Comparison of ENCODE assay signal across 18 mouse cellular contexts in the genomic region with DNA sequence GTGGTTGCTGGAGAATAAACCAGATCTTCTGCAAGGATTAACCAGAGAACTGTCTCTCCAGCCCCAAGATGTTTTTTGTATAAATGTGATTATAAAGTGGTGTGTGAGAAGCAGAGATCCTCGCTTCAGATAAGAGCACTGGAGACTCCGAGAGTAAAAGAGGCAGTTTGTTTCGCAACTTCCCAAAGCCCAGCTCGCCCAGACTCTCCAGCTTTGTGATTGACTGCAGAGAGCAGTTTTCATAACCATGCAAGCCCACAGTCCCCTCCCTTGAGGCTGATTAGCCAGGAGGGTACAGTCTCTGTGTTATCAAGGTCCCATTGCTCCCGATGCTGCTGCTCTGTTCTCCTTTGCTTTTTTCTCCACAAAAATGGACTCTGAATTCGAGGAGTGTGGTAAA. TPM values are rescaled to one million over a fixed set of nuclear protein-coding genes. Genes with fewer than 3 reads are reported as not detected.
DNase-seq lines count a peak whose midpoint lies in the region; ATAC-seq and TF ChIP-seq lines count a peak whose summit lies in the region.
"Had no signal": no experiment of that assay in that cellular context is flagged by ENCODE, and none has a peak within 500 bp of the region (broad histone marks: within the 10 kb centered on the region; RNA-seq: fewer than 3 reads in every experiment).

No protein-coding gene starts in this region.

- no peaks in the 10 kb centered on the region for H3K27me3 ChIP-seq in heart, embryonic 12.5 days (replicated peaks)
- no peaks in the 10 kb centered on the region for H3K27me3 ChIP-seq in liver, embryonic 16.5 days (ENCODE audit: control insufficient read depth, insufficient read depth, low read depth, low read length)
- H3K27me3 ChIP-seq in midbrain, postnatal 0 days (ENCODE audit: insufficient read depth, low read length), result no peaks in the 10 kb centered on the region
- H3K27me3 ChIP-seq: forebrain, embryonic 12.5 days; lung, embryonic 15.5 days; midbrain, embryonic 13.5 days had no signal

- WGBS in heart, embryonic 12.5 days, result 66% methylated on average over 6 of the region's 6 CpGs
- WGBS in liver, embryonic 16.5 days (ENCODE audit: insufficient replicate concordance), result 9% methylated on average over 6 of the region's 6 CpGs
- WGBS in midbrain, postnatal 0 days, result 90% methylated on average over 6 of the region's 6 CpGs

- peak overlapping the region; percentile 42; the same call in 1 of the 2 replicates for H3K9ac ChIP-seq in heart, embryonic 12.5 days
- H3K9ac ChIP-seq in liver, embryonic 16.5 days (ENCODE audit: low read depth, low read length), result peak overlapping the region; percentile 15; the same call in 1 of the 2 replicates
- no peak overlapping the region for H3K9ac ChIP-seq in midbrain, postnatal 0 days (replicated peaks; ENCODE audit: low read length, poor library complexity, severe bottlenecking)
- H3K9ac ChIP-seq: forebrain, embryonic 12.5 days; lung, embryonic 15.5 days; midbrain, embryonic 13.5 days had no signal

- peaks cover 8% of the 10 kb centered on the region for H3K4me1 ChIP-seq in heart, embryonic 12.5 days (replicated peaks)
- peaks cover 17% of the 10 kb centered on the region for H3K4me1 ChIP-seq in liver, embryonic 16.5 days (ENCODE audit: control insufficient read depth, low read depth, low read length)
- peaks cover 6% of the 10 kb centered on the region for H3K4me1 ChIP-seq in midbrain, postnatal 0 days (ENCODE audit: insufficient read depth, low read length)

- no peak for ATAC-seq in heart, embryonic 12.5 days (ENCODE audit: insufficient number of reproducible peaks, low FRiP score)
- ATAC-seq in liver, embryonic 16.5 days (ENCODE audit: low read depth), result no peak
- ATAC-seq in midbrain, postnatal 0 days (ENCODE audit: low FRiP score), result no peak
- ATAC-seq: midbrain, embryonic 13.5 days had no signal

- no peaks in the 10 kb centered on the region for H3K9me3 ChIP-seq in heart, embryonic 12.5 days (replicated peaks)
- H3K9me3 ChIP-seq in liver, embryonic 16.5 days (replicated peaks; ENCODE audit: control insufficient read depth, low read length), result no peaks in the 10 kb centered on the region
- no peaks in the 10 kb centered on the region for H3K9me3 ChIP-seq in midbrain, postnatal 0 days (ENCODE audit: low read length)
- H3K9me3 ChIP-seq: forebrain, embryonic 12.5 days; lung, embryonic 15.5 days; midbrain, embryonic 13.5 days had no signal

- H3K4me2 ChIP-seq in heart, embryonic 12.5 days, result no peak overlapping the region
- peak overlapping the region; percentile 32 for H3K4me2 ChIP-seq in liver, embryonic 16.5 days (ENCODE audit: low read depth, low read length)
- no peak overlapping the region for H3K4me2 ChIP-seq in midbrain, postnatal 0 days (ENCODE audit: low read depth, low read length, poor library complexity, severe bottlenecking)
- H3K4me2 ChIP-seq: forebrain, embryonic 12.5 days; lung, embryonic 15.5 days; midbrain, embryonic 13.5 days had no signal

- H3K27ac ChIP-seq in heart, embryonic 12.5 days (ENCODE audit: poor library complexity, severe bottlenecking), result no peak overlapping the region
- H3K27ac ChIP-seq in liver, embryonic 16.5 days (ENCODE audit: low read length), result peak overlapping the region; percentile 54
- H3K27ac ChIP-seq in midbrain, postnatal 0 days (ENCODE audit: low read depth, low read length), result no peak overlapping the region
- H3K27ac ChIP-seq: forebrain, embryonic 12.5 days; lung, embryonic 15.5 days; midbrain, embryonic 13.5 days had no signal

- no peak overlapping the region for H3K4me3 ChIP-seq in heart, embryonic 12.5 days
- no peak overlapping the region for H3K4me3 ChIP-seq in liver, embryonic 16.5 days (ENCODE audit: low read depth, low read length)
- no peak overlapping the region for H3K4me3 ChIP-seq in midbrain, postnatal 0 days (ENCODE audit: low read depth, low read length)
- H3K4me3 ChIP-seq: forebrain, embryonic 12.5 days; lung, embryonic 15.5 days; midbrain, embryonic 13.5 days had no signal

- H3K36me3 ChIP-seq in heart, embryonic 12.5 days, result peaks cover 13% of the 10 kb centered on the region
- H3K36me3 ChIP-seq in liver, embryonic 16.5 days (ENCODE audit: control insufficient read depth, insufficient read depth), result no peaks in the 10 kb centered on the region
- no peaks in the 10 kb centered on the region for H3K36me3 ChIP-seq in midbrain, postnatal 0 days (ENCODE audit: insufficient read depth, low read length)
- H3K36me3 ChIP-seq: lung, embryonic 15.5 days had no signal

- DNase-seq in heart, adult 9 months (ENCODE audit: low spot score in 2 of 2), result no peak
- DNase-seq in 416B (ENCODE audit: low read depth), result peak; percentile 97
- peak; percentile 64 for DNase-seq in adipocyte (ENCODE audit: low spot score)
- no peak for DNase-seq in midbrain, postnatal 0 days (ENCODE audit: low spot score)
- no peak for DNase-seq in retina, embryonic 14.5 days (ENCODE audit: low spot score)
- no peak for DNase-seq in cerebellum, postnatal 25 days
- DNase-seq: adrenal gland, postnatal 25 days; B cell, adult 2 months; cerebellum, postnatal 14 days; heart, postnatal 36 days; kidney, adult 2 months; thymus, adult 18-20 months had no signal

- no peak for TF ChIP-seq CTCF in midbrain, postnatal 0 days (IDR thresholded peaks at IDR 0.05)

RNA-seq across cellular contexts. Expression of a gene that starts 4.3 kb away (rescaled TPM):
- polyA plus RNA-seq in heart, embryonic 12.5 days (2016; fragmentation: Nextera tagmentation; extraction: Ambion mirVana), result 47.2 and 49.2 TPM in 2 replicates
- 48.9 and 61.7 TPM in 2 replicates for polyA plus RNA-seq in liver, embryonic 16.5 days (2015; fragmentation: Nextera tagmentation; extraction: Ambion mirVana)
- total RNA-seq in midbrain, postnatal 0 days (2014; rRNA removed), result 19.8 and 22.6 TPM in 2 replicates
- polyA plus RNA-seq in midbrain, postnatal 0 days (2015; fragmentation: Nextera tagmentation; extraction: Ambion mirVana), result 20.8 and 22.0 TPM in 2 replicates

RNA-seq across cellular contexts. Expression of a gene that starts 24.8 kb away (rescaled TPM):
- 9.5 and 9.6 TPM in 2 replicates for polyA plus RNA-seq in heart, embryonic 12.5 days (2016; fragmentation: Nextera tagmentation; extraction: Ambion mirVana)
- 0.34 and 0.39 TPM in 2 replicates for polyA plus RNA-seq in liver, embryonic 16.5 days (2015; fragmentation: Nextera tagmentation; extraction: Ambion mirVana)
- total RNA-seq in midbrain, postnatal 0 days (2014; rRNA removed), result 13.6 and 23.1 TPM in 2 replicates
- polyA plus RNA-seq in midbrain, postnatal 0 days (2015; fragmentation: Nextera tagmentation; extraction: Ambion mirVana), result 25.2 and 25.9 TPM in 2 replicates

RNA-seq across cellular contexts. Expression of a gene that starts 31.1 kb away (rescaled TPM):
- polyA plus RNA-seq in heart, embryonic 12.5 days (2016; fragmentation: Nextera tagmentation; extraction: Ambion mirVana), result 1.3 and 1.4 TPM in 2 replicates
- 0.08 and 0.26 TPM in 2 replicates for polyA plus RNA-seq in liver, embryonic 16.5 days (2015; fragmentation: Nextera tagmentation; extraction: Ambion mirVana)
- 5.1 and 6.1 TPM in 2 replicates for total RNA-seq in midbrain, postnatal 0 days (2014; rRNA removed)
- polyA plus RNA-seq in midbrain, postnatal 0 days (2015; fragmentation: Nextera tagmentation; extraction: Ambion mirVana), result 1.6 and 1.9 TPM in 2 replicates

RNA-seq across cellular contexts. Expression of a gene that starts 34.5 kb away (rescaled TPM):
- not detected in 2 replicates for polyA plus RNA-seq in heart, embryonic 12.5 days (2016; fragmentation: Nextera tagmentation; extraction: Ambion mirVana)
- 0.38 and 0.40 TPM in 2 replicates for polyA plus RNA-seq in liver, embryonic 16.5 days (2015; fragmentation: Nextera tagmentation; extraction: Ambion mirVana)
- 0.16 TPM in 1 of 2 replicates, not detected in the other for total RNA-seq in midbrain, postnatal 0 days (2014; rRNA removed)
- polyA plus RNA-seq in midbrain, postnatal 0 days (2015; fragmentation: Nextera tagmentation; extraction: Ambion mirVana), result 0.06 TPM in 2 replicates
- polyA plus RNA-seq: forebrain, embryonic 12.5 days; limb, embryonic 11.5 days; midbrain, embryonic 13.5 days had no signal

Comparison
In these comparisons a context has a peak if more than half of its experiments do, and no peak if none do; other contexts are left out.
1. DNase-seq: peak in 416B (single experiment) and adipocyte (single experiment); none in heart, adult 9 months (0 of 2), midbrain, postnatal 0 days (single experiment), retina, embryonic 14.5 days (single experiment) and cerebellum, postnatal 25 days (0 of 2).